Mouse (Mus musculus): ENCODE results near the gene Tax1bp3. TPM values are rescaled to one million over a fixed set of nuclear protein-coding genes. Genes with fewer than 3 reads are reported as not detected.

The Tax1bp3 gene
- total RNA-seq, 2 experiments from 2014 or later: 13.7 to 16.8 TPM

DNA sequence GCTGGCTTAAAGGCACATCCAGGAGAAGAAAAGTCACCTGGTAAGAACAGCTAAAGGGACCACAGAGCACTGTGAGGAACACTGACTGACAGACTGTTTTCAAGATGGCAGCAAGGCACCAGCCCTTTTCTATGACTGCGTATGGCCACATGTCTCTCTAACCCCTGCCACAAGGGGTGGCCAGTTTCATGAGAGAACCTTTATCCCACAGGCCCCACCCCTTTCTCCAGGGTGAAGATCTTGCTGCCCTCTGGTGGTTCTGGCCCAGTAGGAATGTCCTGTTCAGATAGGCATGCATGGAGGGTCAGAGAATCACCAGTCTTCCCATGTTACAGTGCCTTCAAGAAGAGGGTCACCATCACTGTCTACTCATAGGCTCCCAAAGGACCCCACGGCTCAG, 47.1 kb downstream of the Tax1bp3 start:
- ATAC-seq (ENCODE audit: poor library complexity, severe bottlenecking): peak; percentile 59

- no peak for ATAC-seq (ENCODE audit: poor library complexity, severe bottlenecking)
These were observed 49.0 kb downstream of the Tax1bp3 start for GRCm38 (mm10) chr11:73225856-73226255.

- no peak for ATAC-seq (ENCODE audit: poor library complexity, severe bottlenecking)
These were observed 52.0 kb downstream of the Tax1bp3 start for GRCm38 (mm10) chr11:73228881-73229280.

DNA sequence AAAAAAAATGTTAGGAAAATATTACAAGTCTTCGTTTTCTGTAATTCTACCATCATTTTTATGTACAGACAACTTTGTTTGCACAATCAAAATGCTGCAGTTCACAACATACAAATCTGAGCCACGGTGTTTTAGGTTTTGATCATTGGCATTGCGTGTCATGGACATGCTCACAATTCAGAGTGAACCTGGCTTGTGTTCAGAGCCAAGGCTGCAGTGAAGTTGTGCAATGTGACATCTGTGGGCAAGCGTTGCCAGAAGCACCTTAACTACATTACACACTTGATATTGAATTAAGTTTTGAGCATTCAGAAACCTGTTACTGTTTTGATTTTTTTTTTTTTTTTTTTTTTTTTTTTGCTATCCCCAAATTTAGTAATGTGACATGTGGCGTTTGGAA, 53.2 kb downstream of the Tax1bp3 start:
- no peak for ATAC-seq (ENCODE audit: poor library complexity, severe bottlenecking)

- ATAC-seq (ENCODE audit: poor library complexity, severe bottlenecking): no peak
These were observed 55.6 kb downstream of the Tax1bp3 start for GRCm38 (mm10) chr11:73232513-73232912.

Other genes starting within 250 kb of the Tax1bp3 start
- 83.5 and 92.8 TPM in 2 replicates for gene Atp2a3, start 215.9 kb upstream of the Tax1bp3 start, total RNA-seq (2015)
- gene Atp2a3, start 215.9 kb upstream of the Tax1bp3 start, total RNA-seq (2017): 79.8 and 123 TPM in 2 replicates
- gene P2rx1, start 178.0 kb upstream of the Tax1bp3 start, total RNA-seq (2015): 15.8 and 16.4 TPM in 2 replicates
- gene P2rx1, start 178.0 kb upstream of the Tax1bp3 start, total RNA-seq (2017): 9.8 and 10.4 TPM in 2 replicates
- 0.23 and 0.51 TPM in 2 replicates for gene Camkk1, start 158.1 kb upstream of the Tax1bp3 start, total RNA-seq (2015)
- 0.94 and 1.2 TPM in 2 replicates for gene Camkk1, start 158.1 kb upstream of the Tax1bp3 start, total RNA-seq (2017)
- gene Ncbp3, start 129.3 kb upstream of the Tax1bp3 start, total RNA-seq (2015): 8.1 and 8.9 TPM in 2 replicates
- gene Ncbp3, start 129.3 kb upstream of the Tax1bp3 start, total RNA-seq (2017): 11.4 and 12.3 TPM in 2 replicates
- gene Itgae, start 86.5 kb upstream of the Tax1bp3 start, total RNA-seq (2015): 0.09 and 0.22 TPM in 2 replicates
- gene Itgae, start 86.5 kb upstream of the Tax1bp3 start, total RNA-seq (2017): 0.04 and 0.15 TPM in 2 replicates
- gene Haspin, start 38.8 kb upstream of the Tax1bp3 start, total RNA-seq (2015): 14.9 and 15.1 TPM in 2 replicates
- gene Haspin, start 38.8 kb upstream of the Tax1bp3 start, total RNA-seq (2017): 19.2 and 21.8 TPM in 2 replicates
- gene P2rx5, start 16.7 kb upstream of the Tax1bp3 start, total RNA-seq (2015): not detected in 2 replicates
- not detected in 2 replicates for gene P2rx5, start 16.7 kb upstream of the Tax1bp3 start, total RNA-seq (2017)
- 42.9 and 53.0 TPM in 2 replicates for gene Emc6, start within 50 bp of the Tax1bp3 start, total RNA-seq (2015)
- 28.7 and 29.0 TPM in 2 replicates for gene Emc6, start within 50 bp of the Tax1bp3 start, total RNA-seq (2017)
- 18.4 and 19.3 TPM in 2 replicates for gene Ctns, start 22.0 kb downstream of the Tax1bp3 start, total RNA-seq (2015)
- gene Ctns, start 22.0 kb downstream of the Tax1bp3 start, total RNA-seq (2017): 21.0 and 23.3 TPM in 2 replicates
- gene Shpk, start 22.4 kb downstream of the Tax1bp3 start, total RNA-seq (2015): 1.1 and 1.6 TPM in 2 replicates
- 1.1 and 2.2 TPM in 2 replicates for gene Shpk, start 22.4 kb downstream of the Tax1bp3 start, total RNA-seq (2017)
- not detected in 2 replicates for gene Trpv1, start 57.2 kb downstream of the Tax1bp3 start, total RNA-seq (2015)
- not detected in 2 replicates for gene Trpv1, start 57.2 kb downstream of the Tax1bp3 start, total RNA-seq (2017)
- not detected in 2 replicates for gene Trpv3, start 90.3 kb downstream of the Tax1bp3 start, total RNA-seq (2015)
- not detected in 2 replicates for gene Trpv3, start 90.3 kb downstream of the Tax1bp3 start, total RNA-seq (2017)
- gene Aspa, start 152.5 kb downstream of the Tax1bp3 start, total RNA-seq (2015): 1.1 and 1.3 TPM in 2 replicates
- gene Aspa, start 152.5 kb downstream of the Tax1bp3 start, total RNA-seq (2017): 1.7 and 2.2 TPM in 2 replicates
- not detected in 2 replicates for gene Gm49340, start 152.7 kb downstream of the Tax1bp3 start, total RNA-seq (2015)
- gene Gm49340, start 152.7 kb downstream of the Tax1bp3 start, total RNA-seq (2017): not detected in 2 replicates
- gene Spata22, start 152.7 kb downstream of the Tax1bp3 start, total RNA-seq (2015): not detected in 2 replicates
- gene Spata22, start 152.7 kb downstream of the Tax1bp3 start, total RNA-seq (2017): not detected in 2 replicates
- not detected in 2 replicates for gene Olfr20, start 173.7 kb downstream of the Tax1bp3 start, total RNA-seq (2015)
- not detected in 2 replicates for gene Olfr20, start 173.7 kb downstream of the Tax1bp3 start, total RNA-seq (2017)
- gene Olfr376, start 194.2 kb downstream of the Tax1bp3 start, total RNA-seq (2015): not detected in 2 replicates
- not detected in 2 replicates for gene Olfr376, start 194.2 kb downstream of the Tax1bp3 start, total RNA-seq (2017)
- not detected in 2 replicates for gene Olfr1, start 222.5 kb downstream of the Tax1bp3 start, total RNA-seq (2015)
- not detected in 2 replicates for gene Olfr1, start 222.5 kb downstream of the Tax1bp3 start, total RNA-seq (2017)

Measured in megakaryocyte, adult 5-6 weeks (primary cell).